Comparison of ENCODE assay signal across 7 mouse cellular contexts in the genomic region with DNA sequence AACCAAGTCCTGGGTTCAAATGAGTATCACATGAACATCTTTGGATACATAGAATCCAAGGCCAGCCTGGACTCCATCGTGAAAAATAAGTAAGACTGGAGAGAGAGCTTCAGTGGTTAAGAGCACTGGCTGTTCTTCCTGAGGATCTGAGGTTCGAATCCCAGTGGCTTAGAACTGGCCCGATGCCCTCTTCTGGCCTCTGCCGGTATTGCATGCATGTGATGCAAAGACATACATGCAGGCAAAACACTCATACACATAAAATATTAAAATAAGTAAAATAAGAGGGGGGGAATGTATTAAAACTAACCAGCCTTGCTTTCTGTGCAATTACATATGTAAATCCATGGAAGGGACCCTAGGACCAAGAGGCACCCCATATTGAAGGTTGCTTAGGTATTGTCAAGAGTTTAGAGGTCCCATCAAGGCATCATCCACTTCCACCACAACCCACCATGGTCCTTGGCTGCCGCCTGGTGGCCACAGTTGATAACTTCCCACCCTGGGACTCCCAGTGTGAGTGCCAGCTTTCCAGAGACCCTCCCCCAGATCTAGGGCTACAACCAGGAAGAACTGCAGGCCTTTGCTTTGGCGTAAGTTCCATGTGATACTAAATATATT. TPM values are rescaled to one million over a fixed set of nuclear protein-coding genes. Genes with fewer than 3 reads are reported as not detected.
A peak's percentile ranks its signal among the peaks of the same experiment; 100 is the strongest.
DNase-seq lines count a peak whose midpoint lies in the region; ATAC-seq and TF ChIP-seq lines count a peak whose summit lies in the region.

No protein-coding gene starts in this region.

- DNase-seq in ES-E14 (ENCODE audit: low read depth, low spot score): peak; percentile 88
- peak; percentile 69 for DNase-seq in adrenal gland, adult 8-10 months
- peak; percentile 80 for DNase-seq in hindbrain, postnatal 0 days (ENCODE audit: low spot score)
- peak; percentile 66 to 72 for DNase-seq in left cerebral cortex, adult 2 months (ENCODE audit: extremely low spot score in 1 of 2, low spot score in 2 of 2)
- DNase-seq in midbrain, embryonic 11.5 days (ENCODE audit: low spot score, missing footprints): peak; percentile 99
- peak; percentile 83 to 90 for DNase-seq in spleen, postnatal 10 days (ENCODE audit: low spot score in 2 of 2)

- in situ Hi-C loops in ES-E14 (cut with MboI; ENCODE audit: low sequenced_read_pairs in 2 of 2, unreplicated experiment in 2 of 2): loop anchor here (5.0 to 10.0 kb wide), 2 partner anchors 74 to 77 kb away; no protein-coding TSS in a partner anchor

- no peaks in the 10 kb centered on the region for H3K27me3 ChIP-seq in forebrain, embryonic 13.5 days
- H3K27me3 ChIP-seq in hindbrain, postnatal 0 days (ENCODE audit: insufficient read depth, low read length): no peaks in the 10 kb centered on the region
- no peaks in the 10 kb centered on the region for H3K27me3 ChIP-seq in midbrain, embryonic 11.5 days (ENCODE audit: control insufficient read depth, insufficient read depth, low read length)

- H3K4me1 ChIP-seq in ES-E14 (ENCODE audit: control insufficient read depth in 2 of 2, insufficient read depth in 2 of 2, low read length in 2 of 2, poor library complexity in 1 of 2): no peaks in the 10 kb centered on the region
- peaks cover 18% of the 10 kb centered on the region for H3K4me1 ChIP-seq in forebrain, embryonic 13.5 days
- H3K4me1 ChIP-seq in hindbrain, postnatal 0 days (ENCODE audit: insufficient read depth, low read length): no peaks in the 10 kb centered on the region
- H3K4me1 ChIP-seq in midbrain, embryonic 11.5 days (ENCODE audit: control insufficient read depth, insufficient read depth, low read length): peaks cover 5% of the 10 kb centered on the region; the same call in 1 of the 2 replicates

- H3K9me3 ChIP-seq in ES-E14 (ENCODE audit: control insufficient read depth, insufficient read depth, low read depth, low read length): no peaks in the 10 kb centered on the region
- no peaks in the 10 kb centered on the region for H3K9me3 ChIP-seq in forebrain, embryonic 13.5 days (replicated peaks)
- H3K9me3 ChIP-seq in hindbrain, postnatal 0 days (ENCODE audit: low read length): no peaks in the 10 kb centered on the region
- H3K9me3 ChIP-seq in midbrain, embryonic 11.5 days (ENCODE audit: control insufficient read depth, low read length): no peaks in the 10 kb centered on the region

- TF ChIP-seq CTCF in hindbrain, postnatal 0 days (IDR thresholded peaks at IDR 0.05; ENCODE audit: low read depth): peak; percentile 88
- TF ChIP-seq CTCF in left cerebral cortex, adult 2 months (IDR thresholded peaks at IDR 0.05): peak; percentile 73

- 0 out of 2 replicates have a peak, but pooled peaks cover under 1% of the 10 kb centered on the region for H3K36me3 ChIP-seq in ES-E14 (ENCODE audit: control insufficient read depth, insufficient read depth, low read length, poor library complexity, severe bottlenecking)
- H3K36me3 ChIP-seq in forebrain, embryonic 13.5 days (ENCODE audit: poor library complexity, severe bottlenecking): peaks cover 73% of the 10 kb centered on the region
- H3K36me3 ChIP-seq in hindbrain, postnatal 0 days (ENCODE audit: insufficient read depth, low read length): peaks cover 22% of the 10 kb centered on the region
- H3K36me3 ChIP-seq in midbrain, embryonic 11.5 days (ENCODE audit: control insufficient read depth, insufficient read depth, low read length): peaks cover 20% of the 10 kb centered on the region

- no peak overlapping the region for H3K9ac ChIP-seq in ES-E14 (ENCODE audit: insufficient read depth, low read depth, low read length, poor library complexity, severe bottlenecking)
- no peak overlapping the region for H3K9ac ChIP-seq in forebrain, embryonic 13.5 days
- H3K9ac ChIP-seq in hindbrain, postnatal 0 days (replicated peaks; ENCODE audit: low read length): no peak overlapping the region
- no peak overlapping the region for H3K9ac ChIP-seq in midbrain, embryonic 11.5 days (ENCODE audit: low read length)

- H3K27ac ChIP-seq in ES-E14 (ENCODE audit: insufficient read depth, low read depth, low read length, poor library complexity, severe bottlenecking): no peak overlapping the region
- peak overlapping the region; percentile 44; the same call in 1 of the 2 replicates for H3K27ac ChIP-seq in forebrain, embryonic 13.5 days
- H3K27ac ChIP-seq in hindbrain, postnatal 0 days: peak overlapping the region; percentile 38; the same call in 1 of the 2 replicates
- no peak overlapping the region for H3K27ac ChIP-seq in left cerebral cortex, adult 2 months
- peak overlapping the region; percentile 12; the same call in 1 of the 2 replicates for H3K27ac ChIP-seq in midbrain, embryonic 11.5 days (ENCODE audit: low read depth, low read length)

- no peak overlapping the region for H3K4me3 ChIP-seq in ES-E14 (ENCODE audit: insufficient read depth in 1 of 2, low read depth in 1 of 2, low read length in 2 of 2, poor library complexity in 1 of 2, severe bottlenecking in 1 of 2)
- H3K4me3 ChIP-seq in forebrain, embryonic 13.5 days: no peak overlapping the region
- H3K4me3 ChIP-seq in hindbrain, postnatal 0 days (ENCODE audit: low read length): no peak overlapping the region
- no peak overlapping the region for H3K4me3 ChIP-seq in left cerebral cortex, adult 2 months
- no peak overlapping the region for H3K4me3 ChIP-seq in midbrain, embryonic 11.5 days (ENCODE audit: low read depth, low read length)

- ATAC-seq in forebrain, embryonic 13.5 days: peak; percentile 63; the same call in 1 of the 2 replicates
- peak; percentile 41 for ATAC-seq in hindbrain, postnatal 0 days
- peak; percentile 54 for ATAC-seq in midbrain, embryonic 11.5 days (ENCODE audit: low FRiP score)

- intact Hi-C loops in left cerebral cortex, adult 2 months (cut with DNase I): loop anchor here (1.0 to 2.0 kb wide), 2 partner anchors 50 to 79 kb away; no protein-coding TSS in a partner anchor

- no peak overlapping the region for H3K4me2 ChIP-seq in forebrain, embryonic 13.5 days
- no peak overlapping the region for H3K4me2 ChIP-seq in hindbrain, postnatal 0 days (ENCODE audit: low read depth, low read length)
- H3K4me2 ChIP-seq in midbrain, embryonic 11.5 days: no peak overlapping the region

- 25% methylated on average over 6 of the region's 6 CpGs for WGBS in forebrain, embryonic 13.5 days
- WGBS in hindbrain, postnatal 0 days: 21% methylated on average over 6 of the region's 6 CpGs
- WGBS in midbrain, embryonic 11.5 days: 24% methylated on average over 6 of the region's 6 CpGs

TF ChIP-seq in ES-E14, 5 proteins besides CTCF, POLR2A, EP300 and RAD21:
- TF ChIP-seq ZC3H11A (IDR thresholded peaks at IDR 0.05; ENCODE audit: borderline replicate concordance, low read depth, low read length): peak; percentile 90
- TF ChIP-seq ZNF384 (IDR thresholded peaks at IDR 0.05; ENCODE audit: low read depth, low read length): no peak
- TF ChIP-seq CHD2 (IDR thresholded peaks at IDR 0.05; ENCODE audit: low read depth, low read length): no peak
- no peak for TF ChIP-seq MAFK (IDR thresholded peaks at IDR 0.05; ENCODE audit: insufficient read depth, low read depth, low read length)
- no peak for TF ChIP-seq HCFC1 (IDR thresholded peaks at IDR 0.05; ENCODE audit: borderline replicate concordance, insufficient read depth, low read length)

RNA-seq across cellular contexts. Expression of gene Lfng, which starts 12.1 kb away (rescaled TPM):
- total RNA-seq in ES-E14 (2012; rRNA removed): 13.3 and 28.1 TPM in 2 replicates
- total RNA-seq in adrenal gland, adult 8-10 months (2022): 10 to 100 TPM; 11.6 to 18.9 (median 17.2) TPM
- 28.8 and 31.8 TPM in 2 replicates for polyA plus RNA-seq in forebrain, embryonic 13.5 days (2015; fragmentation: Nextera tagmentation; extraction: Ambion mirVana)
- 81.4 and 112 TPM in 2 replicates for total RNA-seq in hindbrain, postnatal 0 days (2014; rRNA removed)
- polyA plus RNA-seq in hindbrain, postnatal 0 days (2015; fragmentation: Nextera tagmentation; extraction: Ambion mirVana): 29.7 and 35.1 TPM in 2 replicates
- total RNA-seq in left cerebral cortex, adult 2 months (2021): 10 to 100 TPM; 25.9 to 26.2 TPM
- polyA plus RNA-seq in midbrain, embryonic 11.5 days (2014; fragmentation: Nextera tagmentation; extraction: Ambion mirVana): 38.3 and 40.5 TPM in 2 replicates

RNA-seq across cellular contexts. Expression of gene Ttyh3, which starts 29.6 kb away (rescaled TPM):
- total RNA-seq in ES-E14 (2012; rRNA removed): 14.9 and 18.6 TPM in 2 replicates
- 100 to 1,000 TPM in 1 of 4 experiments, 10 to 100 TPM in 3; 49.8 to 100 (median 77.4) TPM for total RNA-seq in adrenal gland, adult 8-10 months (2022)
- polyA plus RNA-seq in forebrain, embryonic 13.5 days (2015; fragmentation: Nextera tagmentation; extraction: Ambion mirVana): 59.3 and 63.4 TPM in 2 replicates
- 253 and 260 TPM in 2 replicates for total RNA-seq in hindbrain, postnatal 0 days (2014; rRNA removed)
- polyA plus RNA-seq in hindbrain, postnatal 0 days (2015; fragmentation: Nextera tagmentation; extraction: Ambion mirVana): 53.5 and 60.3 TPM in 2 replicates
- 100 to 1,000 TPM; 244 to 247 TPM for total RNA-seq in left cerebral cortex, adult 2 months (2021)
- polyA plus RNA-seq in midbrain, embryonic 11.5 days (2014; fragmentation: Nextera tagmentation; extraction: Ambion mirVana): 42.9 and 46.4 TPM in 2 replicates

RNA-seq across cellular contexts. Expression of gene Grifin, which starts 54.4 kb away (rescaled TPM):
- total RNA-seq in ES-E14 (2012; rRNA removed): 0.89 TPM in 1 of 2 replicates, not detected in the other
- total RNA-seq in adrenal gland, adult 8-10 months (2022): not detected
- polyA plus RNA-seq in forebrain, embryonic 13.5 days (2015; fragmentation: Nextera tagmentation; extraction: Ambion mirVana): 0.49 TPM in 1 of 2 replicates, not detected in the other
- total RNA-seq in hindbrain, postnatal 0 days (2014; rRNA removed): not detected in 2 replicates
- 0.25 and 0.32 TPM in 2 replicates for polyA plus RNA-seq in hindbrain, postnatal 0 days (2015; fragmentation: Nextera tagmentation; extraction: Ambion mirVana)
- total RNA-seq in left cerebral cortex, adult 2 months (2021): not detected
- 0.39 TPM in 1 of 2 replicates, not detected in the other for polyA plus RNA-seq in midbrain, embryonic 11.5 days (2014; fragmentation: Nextera tagmentation; extraction: Ambion mirVana)

Comparison
In these comparisons a context has a peak if more than half of its experiments do, and no peak if none do; other contexts are left out.
1. H3K27ac ChIP-seq: peak in forebrain, embryonic 13.5 days (single experiment), hindbrain, postnatal 0 days (single experiment) and midbrain, embryonic 11.5 days (single experiment); none in ES-E14 (single experiment) and left cerebral cortex, adult 2 months (single experiment).
2. Peak in every context shown above with its lines, with median percentiles within 50 percentile points of each other: DNase-seq and ATAC-seq.